28 mouse cellular contexts compared by ENCODE assay signal in the genomic region with DNA sequence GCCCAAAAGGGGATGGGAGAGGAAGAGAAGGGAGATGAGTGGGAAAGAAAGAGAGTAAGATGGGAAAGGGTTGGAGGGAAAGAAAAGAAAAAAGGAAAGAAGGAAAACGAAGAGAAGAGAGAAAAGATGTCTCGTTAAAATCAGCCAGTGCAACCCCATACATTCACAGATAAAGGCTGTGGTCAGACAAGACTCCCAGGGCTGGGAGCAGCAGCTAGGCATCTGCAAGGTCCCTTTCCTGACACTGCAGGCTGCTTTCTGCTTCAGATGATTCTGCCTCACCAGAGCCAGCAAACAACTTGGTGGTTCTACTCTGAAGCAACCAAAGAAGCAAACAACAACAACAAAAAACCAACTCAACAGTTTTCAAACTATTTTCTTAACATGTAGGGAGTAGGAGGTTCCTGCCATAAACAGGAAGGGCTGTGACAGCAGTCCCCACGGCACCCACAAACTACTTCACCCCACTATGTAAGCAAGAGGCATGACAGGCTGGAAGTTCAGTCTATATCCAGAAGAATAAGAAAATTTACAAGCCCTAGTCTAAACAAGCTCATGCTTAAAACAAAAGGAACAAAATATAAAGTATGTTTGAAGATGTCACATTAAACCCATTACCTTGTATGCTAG. TPM values are rescaled to one million over a fixed set of nuclear protein-coding genes. Genes with fewer than 3 reads are reported as not detected.
DNase-seq lines count a peak whose midpoint lies in the region; ATAC-seq and TF ChIP-seq lines count a peak whose summit lies in the region.
"Had no signal": no experiment of that assay in that cellular context is flagged by ENCODE, and none has a peak within 500 bp of the region (broad histone marks: within the 10 kb centered on the region; RNA-seq: fewer than 3 reads in every experiment).

No protein-coding gene starts in this region.

- DNase-seq in midbrain, embryonic 11.5 days (ENCODE audit: low spot score, missing footprints): peak; percentile 49
- DNase-seq in midbrain, postnatal 0 days (ENCODE audit: low spot score): no peak
- peak; percentile 47 for DNase-seq in T-cell, adult 2 months (ENCODE audit: low spot score)
- DNase-seq in cerebellum, postnatal 14 days: no peak
- no peak for DNase-seq in left cerebral cortex, adult 8-10 months (ENCODE audit: low spot score in 2 of 2)
- DNase-seq in spleen, postnatal 4 days (ENCODE audit: low spot score in 2 of 2): no peak
- DNase-seq: adrenal gland, postnatal 14 days; cerebellum, adult 11 months; cerebellum, postnatal 10 days; gastrocnemius, postnatal 25 days; heart, adult 18-20 months; kidney, postnatal 14 days; layer of hippocampus, adult 9-11 months; lung, embryonic 14.5 days; lung, postnatal 14 days; right cerebral cortex, postnatal 25 days; thymus, adult 2 months had no signal

- H3K9me3 ChIP-seq in midbrain, embryonic 11.5 days (ENCODE audit: control insufficient read depth, low read length): no peaks in the 10 kb centered on the region
- H3K9me3 ChIP-seq in midbrain, postnatal 0 days (ENCODE audit: low read length): peaks cover 4% of the 10 kb centered on the region; the same call in 1 of the 2 replicates
- H3K9me3 ChIP-seq: limb, embryonic 12.5 days; liver, embryonic 15.5 days had no signal

- no peaks in the 10 kb centered on the region; the same call in 1 of the 2 replicates for H3K4me1 ChIP-seq in midbrain, embryonic 11.5 days (ENCODE audit: control insufficient read depth, insufficient read depth, low read length)
- no peaks in the 10 kb centered on the region for H3K4me1 ChIP-seq in midbrain, postnatal 0 days (ENCODE audit: insufficient read depth, low read length)
- H3K4me1 ChIP-seq: hindbrain, embryonic 10.5 days; limb, embryonic 12.5 days; liver, embryonic 15.5 days; neural tube, embryonic 15.5 days had no signal

- no peak overlapping the region for H3K27ac ChIP-seq in midbrain, embryonic 11.5 days (ENCODE audit: low read depth, low read length)
- no peak overlapping the region for H3K27ac ChIP-seq in midbrain, postnatal 0 days (ENCODE audit: low read depth, low read length)
- H3K27ac ChIP-seq: forebrain, embryonic 15.5 days; hindbrain, embryonic 10.5 days; limb, embryonic 12.5 days; liver, embryonic 15.5 days; midbrain, embryonic 12.5 days; neural tube, embryonic 15.5 days had no signal

- 80% methylated on average over 3 of the region's 3 CpGs for WGBS in midbrain, embryonic 11.5 days
- 78% methylated on average over 3 of the region's 3 CpGs for WGBS in midbrain, postnatal 0 days

- no peak for ATAC-seq in midbrain, embryonic 11.5 days (ENCODE audit: low FRiP score)
- no peak for ATAC-seq in midbrain, postnatal 0 days (ENCODE audit: low FRiP score)
- ATAC-seq in CD4-positive, CD25-positive, alpha-beta regulatory T cell, adult 4 months: peak; percentile 71
- peak; percentile 58 for ATAC-seq in megakaryocyte progenitor cell, adult 5-6 weeks (replicated peaks; ENCODE audit: poor library complexity)
- ATAC-seq: forebrain, embryonic 15.5 days; hindbrain, embryonic 16.5 days; intestine, embryonic 16.5 days had no signal

- H3K4me3 ChIP-seq in midbrain, embryonic 11.5 days (ENCODE audit: low read depth, low read length): no peak overlapping the region
- no peak overlapping the region for H3K4me3 ChIP-seq in midbrain, postnatal 0 days (ENCODE audit: low read depth, low read length)
- H3K4me3 ChIP-seq: forebrain, embryonic 15.5 days; heart, embryonic 12.5 days; hindbrain, embryonic 10.5 days; limb, embryonic 12.5 days; liver, embryonic 15.5 days; midbrain, embryonic 12.5 days; neural tube, embryonic 15.5 days had no signal

- no peak overlapping the region for H3K9ac ChIP-seq in midbrain, embryonic 11.5 days (ENCODE audit: low read length)
- no peak overlapping the region for H3K9ac ChIP-seq in midbrain, postnatal 0 days (replicated peaks; ENCODE audit: low read length, poor library complexity, severe bottlenecking)
- H3K9ac ChIP-seq: forebrain, embryonic 15.5 days; heart, embryonic 12.5 days; limb, embryonic 12.5 days; liver, embryonic 15.5 days; lung, embryonic 14.5 days; midbrain, embryonic 12.5 days; neural tube, embryonic 15.5 days had no signal

- no peaks in the 10 kb centered on the region for H3K36me3 ChIP-seq in midbrain, embryonic 11.5 days (ENCODE audit: control insufficient read depth, insufficient read depth, low read length)
- no peaks in the 10 kb centered on the region for H3K36me3 ChIP-seq in midbrain, postnatal 0 days (ENCODE audit: insufficient read depth, low read length)
- H3K36me3 ChIP-seq: forebrain, embryonic 15.5 days; heart, embryonic 12.5 days; hindbrain, embryonic 10.5 days; limb, embryonic 12.5 days; liver, embryonic 15.5 days; midbrain, embryonic 12.5 days; neural tube, embryonic 15.5 days had no signal

- H3K27me3 ChIP-seq in midbrain, embryonic 11.5 days (ENCODE audit: control insufficient read depth, insufficient read depth, low read length): no peaks in the 10 kb centered on the region
- H3K27me3 ChIP-seq in midbrain, postnatal 0 days (ENCODE audit: insufficient read depth, low read length): no peaks in the 10 kb centered on the region
- H3K27me3 ChIP-seq: forebrain, embryonic 15.5 days; heart, embryonic 12.5 days; liver, embryonic 15.5 days; midbrain, embryonic 12.5 days; neural tube, embryonic 15.5 days had no signal

- H3K4me2 ChIP-seq in midbrain, embryonic 11.5 days: no peak overlapping the region
- no peak overlapping the region for H3K4me2 ChIP-seq in midbrain, postnatal 0 days (ENCODE audit: low read depth, low read length, poor library complexity, severe bottlenecking)
- H3K4me2 ChIP-seq: forebrain, embryonic 15.5 days; heart, embryonic 12.5 days; limb, embryonic 12.5 days; liver, embryonic 15.5 days; lung, embryonic 14.5 days; midbrain, embryonic 12.5 days; neural tube, embryonic 15.5 days had no signal

- TF ChIP-seq CTCF in midbrain, postnatal 0 days (IDR thresholded peaks at IDR 0.05): no peak

RNA-seq across cellular contexts. Expression of a gene that starts 44.8 kb away (rescaled TPM):
- polyA plus RNA-seq in midbrain, embryonic 11.5 days (2014; fragmentation: Nextera tagmentation; extraction: Ambion mirVana): 49.3 and 52.9 TPM in 2 replicates
- total RNA-seq in midbrain, postnatal 0 days (2014; rRNA removed): 85.8 and 115 TPM in 2 replicates
- 43.1 and 44.2 TPM in 2 replicates for polyA plus RNA-seq in midbrain, postnatal 0 days (2015; fragmentation: Nextera tagmentation; extraction: Ambion mirVana)
- polyA plus RNA-seq in CD4-positive, CD25-positive, alpha-beta regulatory T cell, adult 4 months (2017; shearing (Covaris generic)): 1 to 10 TPM in 1 of 2 experiments, under 1 TPM in 1; 0.67 to 1.2 TPM
- total RNA-seq in megakaryocyte progenitor cell, adult 5-6 weeks (2015): 1.9 and 3.3 TPM in 2 replicates
- 1.1 and 1.7 TPM in 2 replicates for total RNA-seq in megakaryocyte progenitor cell, adult 5-6 weeks (2017)
- total RNA-seq in left cerebral cortex, adult 8-10 months (2022): 10 to 100 TPM; 12.9 to 17.1 (median 15.9) TPM

Comparison
In these comparisons a context has a peak if more than half of its experiments do, and no peak if none do; other contexts are left out.
1. DNase-seq: peak in midbrain, embryonic 11.5 days (single experiment) and T-cell, adult 2 months (single experiment); none in midbrain, postnatal 0 days (single experiment), cerebellum, postnatal 14 days (0 of 2), left cerebral cortex, adult 8-10 months (0 of 2) and spleen, postnatal 4 days (0 of 2).
2. ATAC-seq: peak in CD4-positive, CD25-positive, alpha-beta regulatory T cell, adult 4 months (single experiment) and megakaryocyte progenitor cell, adult 5-6 weeks (single experiment); none in midbrain, embryonic 11.5 days (single experiment) and midbrain, postnatal 0 days (single experiment).